Mouse (Mus musculus) adrenal gland, adult (tissue): Measurements from ENCODE around the gene Tm4sf20.

ENCODE experiments used
- DNase-seq, 2 experiments: peaks; one replicate each; pipeline ENCODE4 v3.0.0; 2022 to 2023; ENCODE audit warnings: low spot score in 1 of 2; ENCODE audit not compliant: inconsistent age in 2 of 2

Gene Tm4sf20

GRCm38 (mm10) chr1:82783559-82783958, 15.3 kb upstream of the Tm4sf20 start:
- DNase-seq, result no peak

GRCm38 (mm10) chr1:82779388-82779966, 11.2 kb upstream of the Tm4sf20 start:
- DNase-seq, result no peak

- no peak for DNase-seq
Measured at GRCm38 (mm10) chr1:82775293-82775692, 7.0 kb upstream of the Tm4sf20 start.

- DNase-seq, result no peak
Measured at GRCm38 (mm10) chr1:82773208-82773607, 4.9 kb upstream of the Tm4sf20 start.

- no peak for DNase-seq
Measured at GRCm38 (mm10) chr1:82772428-82772827, 4.2 kb upstream of the Tm4sf20 start.

GRCm38 (mm10) chr1:82771022-82771586, 2.8 kb upstream of the Tm4sf20 start, which contains the start of gene Gm47791:
TSS of gene Gm47791 (minus strand) at chr1:82771243.
- DNase-seq, result no peak

- DNase-seq, result no peak
Measured at GRCm38 (mm10) chr1:82766641-82767040, 1.6 kb downstream of the Tm4sf20 start.

GRCm38 (mm10) chr1:82766227-82766626, 2.0 kb downstream of the Tm4sf20 start:
- DNase-seq, result no peak

GRCm38 (mm10) chr1:82762274-82762673, 6.0 kb downstream of the Tm4sf20 start:
- no peak for DNase-seq

- no peak for DNase-seq
Measured at GRCm38 (mm10) chr1:82761454-82762169, 6.6 kb downstream of the Tm4sf20 start.

GRCm38 (mm10) chr1:82759520-82759919, 8.7 kb downstream of the Tm4sf20 start:
- no peak for DNase-seq

GRCm38 (mm10) chr1:82747714-82748452, 20.4 kb downstream of the Tm4sf20 start:
- no peak for DNase-seq

- DNase-seq, result no peak
Measured at GRCm38 (mm10) chr1:82746408-82746807, 21.9 kb downstream of the Tm4sf20 start.

GRCm38 (mm10) chr1:82743962-82744361, 24.3 kb downstream of the Tm4sf20 start:
- DNase-seq, result peak; percentile 17 to 54

GRCm38 (mm10) chr1:82741539-82741938, 26.7 kb downstream of the Tm4sf20 start:
- DNase-seq, result no peak

GRCm38 (mm10) chr1:82738066-82738465, 30.2 kb downstream of the Tm4sf20 start:
- no peak for DNase-seq

GRCm38 (mm10) chr1:82733357-82733756, 34.9 kb downstream of the Tm4sf20 start:
- DNase-seq, result no peak

GRCm38 (mm10) chr1:82726482-82726881, 41.8 kb downstream of the Tm4sf20 start:
- no peak for DNase-seq

GRCm38 (mm10) chr1:82725875-82726185, 42.4 kb downstream of the Tm4sf20 start:
- no peak for DNase-seq

- DNase-seq, result no peak
Measured at GRCm38 (mm10) chr1:82725026-82725874, 43.0 kb downstream of the Tm4sf20 start.
